Mouse (Mus musculus) MEL (cell line): ENCODE data around the gene Usf3. TPM values are rescaled to one million over a fixed set of nuclear protein-coding genes. Genes with fewer than 3 reads are reported as not detected.

Source experiments
- polyA plus RNA-seq, 2 experiments: library from polyadenylated mRNA; stranded (reverse) in 1 of 2; unstranded in 1 of 2; fragments of >175 nt in 1 of 2; fragments of >200 nt in 1 of 2; gene quantifications; 2 replicates each; pipeline versions ENCODE4 v1.2.1 to v1.2.4; 2012; ENCODE audit warnings: low replicate concordance in 2 of 2, low read depth in 1 of 2; ENCODE audit not compliant: insufficient read length in 2 of 2, insufficient read depth in 1 of 2, missing spikeins in 1 of 2
- total RNA-seq: library from RNA; depleted of rRNA; stranded (reverse); fragments of 300-350 nt; gene quantifications from 2 replicates; pipeline ENCODE4 v1.2.3, GENCODE M21; 2012; rRNA removed

Gene Usf3
- total and polyA plus RNA-seq, 3 experiments, result 3.4 to 89.6 (median 11.0) TPM

Other genes starting within 250 kb of the Usf3 start
- 29.4 and 47.9 TPM in 2 replicates for gene Qtrt2, start 246.4 kb upstream of the Usf3 start, total RNA-seq
- 10 to 100 TPM; 37.6 to 68.4 TPM for gene Qtrt2, start 246.4 kb upstream of the Usf3 start, polyA plus RNA-seq
- 3.8 and 4.0 TPM in 2 replicates for gene Zdhhc23, start 193.5 kb upstream of the Usf3 start, total RNA-seq
- gene Zdhhc23, start 193.5 kb upstream of the Usf3 start, polyA plus RNA-seq, result 10 to 100 TPM in 1 of 2 experiments, 1 to 10 TPM in 1; 7.8 to 53.3 TPM
- 1.5 TPM in 2 replicates for gene Gramd1c, start 109.9 kb upstream of the Usf3 start, total RNA-seq
- 1 to 10 TPM in 1 of 2 experiments, not detected in 1; 2.7 TPM for gene Gramd1c, start 109.9 kb upstream of the Usf3 start, polyA plus RNA-seq
- gene Atp6v1a, start 33.5 kb upstream of the Usf3 start, total RNA-seq, result 34.9 and 42.5 TPM in 2 replicates
- 10 to 100 TPM in 1 of 2 experiments, not detected in 1; 38.5 TPM for gene Atp6v1a, start 33.5 kb upstream of the Usf3 start, polyA plus RNA-seq
- 52.1 and 52.8 TPM in 2 replicates for gene Naa50, start 33.4 kb upstream of the Usf3 start, total RNA-seq
- 100 to 1,000 TPM in 1 of 2 experiments, 10 to 100 TPM in 1; 90.4 to 204 TPM for gene Naa50, start 33.4 kb upstream of the Usf3 start, polyA plus RNA-seq
- not detected in 2 replicates for gene Sidt1, start 159.9 kb downstream of the Usf3 start, total RNA-seq
- gene Sidt1, start 159.9 kb downstream of the Usf3 start, polyA plus RNA-seq, result not detected
- gene Spice1, start 173.9 kb downstream of the Usf3 start, total RNA-seq, result 14.4 and 14.8 TPM in 2 replicates
- gene Spice1, start 173.9 kb downstream of the Usf3 start, polyA plus RNA-seq, result 10 to 100 TPM in 1 of 2 experiments, not detected in 1; 24.1 TPM
- gene Cfap44, start 221.6 kb downstream of the Usf3 start, total RNA-seq, result not detected in 2 replicates
- gene Cfap44, start 221.6 kb downstream of the Usf3 start, polyA plus RNA-seq, result not detected